Mouse (Mus musculus): ENCODE results near the gene Tfdp2.

DNA sequence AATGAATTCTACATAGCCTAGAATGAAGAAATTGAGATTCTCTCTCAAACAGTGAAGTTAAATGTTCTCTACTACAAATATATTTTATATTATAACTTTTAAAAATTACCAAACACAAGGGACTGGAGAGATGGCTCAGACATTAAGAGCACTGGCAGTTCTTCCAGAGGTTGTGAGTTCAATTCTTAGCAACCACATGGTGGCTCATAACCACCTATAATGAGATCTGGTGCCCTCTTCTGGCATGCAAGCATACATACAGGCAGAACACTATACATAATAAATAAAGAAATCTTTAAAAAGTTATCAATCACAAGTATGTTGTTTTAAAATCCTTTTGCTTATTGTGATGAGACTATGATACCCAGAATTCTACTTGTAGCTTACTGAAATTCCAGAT, 21.7 kb downstream of the Tfdp2 start:
- TF ChIP-seq CTCF (IDR thresholded peaks at IDR 0.05; ENCODE audit: low read depth, low read length), result 0 out of 2 replicates have a peak, but pooled peaks have one; percentile 3
- no peak for TF ChIP-seq POLR2A (IDR thresholded peaks at IDR 0.05; ENCODE audit: extremely low read depth, insufficient read depth, low read length)
